Mouse (Mus musculus) cerebellum, adult 2 months (tissue): ENCODE results near the gene Iqsec2. TPM values are rescaled to one million over a fixed set of nuclear protein-coding genes. Genes with fewer than 3 reads are reported as not detected.

Source experiments
- DNase-seq, 2 experiments: peaks; one replicate each; pipeline ENCODE4 v3.0.0; 2021
- H3K27ac ChIP-seq: fragments of 200-500 bp; 2 replicates; pipeline ENCODE4 v1.5.1; 2012; ENCODE audit warnings: low read length, control low read depth, inconsistent platforms; ENCODE audit not compliant: insufficient read depth
- H3K27me3 ChIP-seq: fragments of 200-500 bp; 2 replicates; pipeline ENCODE4 v1.6.1; 2012; ENCODE audit warnings: inconsistent platforms, mild to moderate bottlenecking, low read length, moderate library complexity; ENCODE audit not compliant: control insufficient read depth, insufficient read depth
- H3K4me1 ChIP-seq: fragments of 200-500 bp; 2 replicates; pipeline ENCODE4 v1.6.1; 2011; ENCODE audit warnings: low read length; ENCODE audit not compliant: control insufficient read depth, insufficient read depth
- H3K4me3 ChIP-seq: fragments of 200-500 bp; replicated peaks from 2 replicates; pipeline ENCODE3; 2011; ENCODE audit warnings: mild to moderate bottlenecking, low read depth, low read length, control low read depth; ENCODE audit not compliant: insufficient read depth
- CTCF ChIP-seq: fragments of 200-500 bp; IDR thresholded peaks from 2 replicates; pipeline ENCODE4 v1.5.1; 2011; ENCODE audit warnings: low read depth, mild to moderate bottlenecking, control low read depth, low read length, moderate library complexity, borderline replicate concordance; ENCODE audit not compliant: insufficient read depth
- POLR2A ChIP-seq: fragments of 200-500 bp; IDR thresholded peaks from 2 replicates; pipeline ENCODE4 v1.6.1; 2011; ENCODE audit warnings: low read length, control low read depth, borderline replicate concordance; ENCODE audit not compliant: insufficient read depth
- WGBS: fragments of 180-500 bp; shearing (Covaris S2); methylation state at CpG from one replicate; pipeline ENCODE4 v1.1.7; 2018; 5-methylcytosine and 5-hydroxymethylcytosine counted together
- polyA plus RNA-seq: library from polyadenylated mRNA; depleted of rRNA; stranded (reverse); fragments of >200 nt; gene quantifications from 2 replicates; pipeline ENCODE4 v1.2.3, GENCODE M21; 2012

The Iqsec2 gene
- polyA plus RNA-seq, 1 experiment, result 84.7 TPM

GRCm38 (mm10) chrX:152146691-152147090, 2.6 kb downstream of the Iqsec2 start:
- 0% methylated on average over 2 of the region's 2 CpGs for WGBS
- peak overlapping the region; percentile 88 for H3K4me3 ChIP-seq
- TF ChIP-seq POLR2A, result no peak
- TF ChIP-seq CTCF, result no peak
- peak overlapping the region; percentile 94 for H3K27ac ChIP-seq
- peak; percentile 43 to 62 for DNase-seq
- H3K27me3 ChIP-seq, result no peaks in the 10 kb centered on the region
- no peaks in the 10 kb centered on the region; the same call in 1 of the 2 replicates for H3K4me1 ChIP-seq

GRCm38 (mm10) chrX:152147451-152148116, 3.5 kb downstream of the Iqsec2 start:
- peak; percentile 81 to 82 for DNase-seq
- Histone ChIP-seq H3K27ac (peak overlapping the region; percentile 94), H3K4me1 (no peaks in the 10 kb centered on the region; the same call in 1 of the 2 replicates), H3K27me3 (no peaks in the 10 kb centered on the region), H3K4me3 (peak overlapping the region; percentile 88)
- WGBS, result 16% methylated on average over 5 of the region's 5 CpGs
- TF ChIP-seq POLR2A, result 0 out of 2 replicates have a peak, but pooled peaks have one; percentile 4
- TF ChIP-seq CTCF, result peak; percentile 78

GRCm38 (mm10) chrX:152148706-152149105, 4.6 kb downstream of the Iqsec2 start:
- 0 out of 2 replicates have a peak, but pooled peaks have one; percentile 12 for TF ChIP-seq POLR2A
- TF ChIP-seq CTCF, result no peak
- peak; percentile 64 to 80 for DNase-seq
- peak overlapping the region; percentile 96 for H3K27ac ChIP-seq
- H3K27me3 ChIP-seq, result no peaks in the 10 kb centered on the region
- WGBS, result 22% methylated on average over 5 of the region's 5 CpGs
- H3K4me3 ChIP-seq, result peak overlapping the region; percentile 43
- H3K4me1 ChIP-seq, result no peaks in the 10 kb centered on the region; the same call in 1 of the 2 replicates

GRCm38 (mm10) chrX:152151709-152152108, 7.6 kb downstream of the Iqsec2 start:
- TF ChIP-seq POLR2A, result no peak
- TF ChIP-seq CTCF, result peak; percentile 60; the same call in 1 of the 2 replicates

GRCm38 (mm10) chrX:152158294-152158693, 14.2 kb downstream of the Iqsec2 start:
- TF ChIP-seq POLR2A, result no peak
- TF ChIP-seq CTCF, result no peak
- DNase-seq, result no peak
- WGBS, result 75% methylated on average over 3 of the region's 3 CpGs
- no peak overlapping the region for H3K4me3 ChIP-seq
- H3K27ac ChIP-seq, result peak overlapping the region; percentile 59
- no peaks in the 10 kb centered on the region for H3K27me3 ChIP-seq
- H3K4me1 ChIP-seq, result peaks cover 3% of the 10 kb centered on the region; the same call in 1 of the 2 replicates

More at GRCm38 (mm10) chrX:152151709-152152108, 7.6 kb downstream of the Iqsec2 start:
- Histone ChIP-seq H3K4me3 (no peak overlapping the region), H3K27me3 (no peaks in the 10 kb centered on the region), H3K27ac (no peak overlapping the region), H3K4me1 (no peaks in the 10 kb centered on the region; the same call in 1 of the 2 replicates)
- peak; percentile 65 to 70 for DNase-seq
- WGBS, result 7% methylated on average over 6 of the region's 6 CpGs

GRCm38 (mm10) chrX:152161404-152161803, 17.3 kb downstream of the Iqsec2 start:
- H3K27me3 ChIP-seq, result no peaks in the 10 kb centered on the region
- no peak overlapping the region for H3K4me3 ChIP-seq
- H3K4me1 ChIP-seq, result peaks cover 9% of the 10 kb centered on the region; the same call in 1 of the 2 replicates
- peak; percentile 59 to 78 for DNase-seq
- peak overlapping the region; percentile 48; the same call in 1 of the 2 replicates for H3K27ac ChIP-seq
- 30% methylated on average over 4 of the region's 4 CpGs for WGBS
- no peak for TF ChIP-seq CTCF
- no peak for TF ChIP-seq POLR2A

- Histone ChIP-seq H3K4me1 (peaks cover 10% of the 10 kb centered on the region; the same call in 1 of the 2 replicates), H3K27ac (no peak overlapping the region), H3K27me3 (no peaks in the 10 kb centered on the region), H3K4me3 (no peak overlapping the region)
- TF ChIP-seq POLR2A (no peak), CTCF (no peak)
- DNase-seq, result no peak
Measured at GRCm38 (mm10) chrX:152164061-152164460, 20.0 kb downstream of the Iqsec2 start.

- Histone ChIP-seq H3K4me3 (no peak overlapping the region), H3K27ac (no peak overlapping the region), H3K4me1 (peaks cover 18% of the 10 kb centered on the region; the same call in 1 of the 2 replicates), H3K27me3 (no peaks in the 10 kb centered on the region)
- whole genome bisulfite sequencing, result 45% methylated on average over 6 of the region's 6 CpGs
- DNase-seq, result no peak
- TF ChIP-seq POLR2A (no peak), CTCF (no peak)
Measured at GRCm38 (mm10) chrX:152166161-152166560, 22.1 kb downstream of the Iqsec2 start.
